Mouse (Mus musculus): ENCODE data around the gene Mgmt. TPM values are rescaled to one million over a fixed set of nuclear protein-coding genes. Genes with fewer than 3 reads are reported as not detected.

Gene Mgmt
- polyA plus RNA-seq, 1 experiment = 0.88 TPM

GRCm38 (mm10) chr7:137138101-137138500 is 243.7 kb downstream of the Mgmt start:
- Histone ChIP-seq H3K27ac (ENCODE audit: control insufficient read depth, insufficient read depth, low read depth, low read length) (no peak overlapping the region), H3K4me1 (ENCODE audit: control insufficient read depth, insufficient read depth, low read length) (no peaks in the 10 kb centered on the region), H3K27me3 (ENCODE audit: control insufficient read depth, insufficient read depth, low read length) (no peaks in the 10 kb centered on the region), H3K4me3 (ENCODE audit: control insufficient read depth, low read depth, low read length) (no peak overlapping the region), H3K36me3 (ENCODE audit: control insufficient read depth, insufficient read depth, low read length) (no peaks in the 10 kb centered on the region)
- TF ChIP-seq POLR2A (IDR thresholded peaks at IDR 0.05; ENCODE audit: control insufficient read depth, low read depth, low read length) = no peak
- no peak for TF ChIP-seq CTCF (IDR thresholded peaks at IDR 0.05; ENCODE audit: control insufficient read depth, insufficient read depth, insufficient replicate concordance, low read depth, low read length)

GRCm38 (mm10) chr7:137140321-137140720 is 245.9 kb downstream of the Mgmt start:
- no peaks in the 10 kb centered on the region for H3K27me3 ChIP-seq (ENCODE audit: control insufficient read depth, insufficient read depth, low read length)
- no peaks in the 10 kb centered on the region for H3K4me1 ChIP-seq (ENCODE audit: control insufficient read depth, insufficient read depth, low read length)
- H3K27ac ChIP-seq (ENCODE audit: control insufficient read depth, insufficient read depth, low read depth, low read length) = no peak overlapping the region
- H3K36me3 ChIP-seq (ENCODE audit: control insufficient read depth, insufficient read depth, low read length) = no peaks in the 10 kb centered on the region
- TF ChIP-seq POLR2A (IDR thresholded peaks at IDR 0.05; ENCODE audit: control insufficient read depth, low read depth, low read length) (no peak), CTCF (IDR thresholded peaks at IDR 0.05; ENCODE audit: control insufficient read depth, insufficient read depth, insufficient replicate concordance, low read depth, low read length) (no peak)
- no peak overlapping the region for H3K4me3 ChIP-seq (ENCODE audit: control insufficient read depth, low read depth, low read length)

GRCm38 (mm10) chr7:137141386-137141785 is 247.0 kb downstream of the Mgmt start:
- Histone ChIP-seq H3K36me3 (ENCODE audit: control insufficient read depth, insufficient read depth, low read length) (no peaks in the 10 kb centered on the region), H3K4me3 (ENCODE audit: control insufficient read depth, low read depth, low read length) (no peak overlapping the region), H3K27me3 (ENCODE audit: control insufficient read depth, insufficient read depth, low read length) (no peaks in the 10 kb centered on the region), H3K4me1 (ENCODE audit: control insufficient read depth, insufficient read depth, low read length) (no peaks in the 10 kb centered on the region), H3K27ac (ENCODE audit: control insufficient read depth, insufficient read depth, low read depth, low read length) (no peak overlapping the region)
- TF ChIP-seq POLR2A (IDR thresholded peaks at IDR 0.05; ENCODE audit: control insufficient read depth, low read depth, low read length) = no peak
- TF ChIP-seq CTCF (IDR thresholded peaks at IDR 0.05; ENCODE audit: control insufficient read depth, insufficient read depth, insufficient replicate concordance, low read depth, low read length) = no peak

- Histone ChIP-seq H3K27me3 (ENCODE audit: control insufficient read depth, insufficient read depth, low read length) (no peaks in the 10 kb centered on the region), H3K36me3 (ENCODE audit: control insufficient read depth, insufficient read depth, low read length) (no peaks in the 10 kb centered on the region), H3K27ac (ENCODE audit: control insufficient read depth, insufficient read depth, low read depth, low read length) (no peak overlapping the region), H3K4me3 (ENCODE audit: control insufficient read depth, low read depth, low read length) (no peak overlapping the region), H3K4me1 (ENCODE audit: control insufficient read depth, insufficient read depth, low read length) (no peaks in the 10 kb centered on the region)
- TF ChIP-seq CTCF (IDR thresholded peaks at IDR 0.05; ENCODE audit: control insufficient read depth, insufficient read depth, insufficient replicate concordance, low read depth, low read length) (no peak), POLR2A (IDR thresholded peaks at IDR 0.05; ENCODE audit: control insufficient read depth, low read depth, low read length) (no peak)
These were observed 252.7 kb downstream of the Mgmt start for GRCm38 (mm10) chr7:137147101-137147500.

GRCm38 (mm10) chr7:137151854-137152253 is 257.4 kb downstream of the Mgmt start:
- Histone ChIP-seq H3K27me3 (ENCODE audit: control insufficient read depth, insufficient read depth, low read length) (no peaks in the 10 kb centered on the region), H3K4me1 (ENCODE audit: control insufficient read depth, insufficient read depth, low read length) (no peaks in the 10 kb centered on the region), H3K4me3 (ENCODE audit: control insufficient read depth, low read depth, low read length) (no peak overlapping the region), H3K36me3 (ENCODE audit: control insufficient read depth, insufficient read depth, low read length) (no peaks in the 10 kb centered on the region), H3K27ac (ENCODE audit: control insufficient read depth, insufficient read depth, low read depth, low read length) (no peak overlapping the region)
- TF ChIP-seq POLR2A (IDR thresholded peaks at IDR 0.05; ENCODE audit: control insufficient read depth, low read depth, low read length) (no peak), CTCF (IDR thresholded peaks at IDR 0.05; ENCODE audit: control insufficient read depth, insufficient read depth, insufficient replicate concordance, low read depth, low read length) (no peak)

- Histone ChIP-seq H3K36me3 (ENCODE audit: control insufficient read depth, insufficient read depth, low read length) (no peaks in the 10 kb centered on the region), H3K27me3 (ENCODE audit: control insufficient read depth, insufficient read depth, low read length) (no peaks in the 10 kb centered on the region), H3K4me3 (ENCODE audit: control insufficient read depth, low read depth, low read length) (no peak overlapping the region), H3K27ac (ENCODE audit: control insufficient read depth, insufficient read depth, low read depth, low read length) (no peak overlapping the region), H3K4me1 (ENCODE audit: control insufficient read depth, insufficient read depth, low read length) (no peaks in the 10 kb centered on the region)
- no peak for TF ChIP-seq CTCF (IDR thresholded peaks at IDR 0.05; ENCODE audit: control insufficient read depth, insufficient read depth, insufficient replicate concordance, low read depth, low read length)
These were observed 260.2 kb downstream of the Mgmt start for GRCm38 (mm10) chr7:137154623-137155022.

GRCm38 (mm10) chr7:137159086-137159485 is 264.7 kb downstream of the Mgmt start:
- H3K27ac ChIP-seq (ENCODE audit: control insufficient read depth, insufficient read depth, low read depth, low read length) = no peak overlapping the region
- TF ChIP-seq CTCF (IDR thresholded peaks at IDR 0.05; ENCODE audit: control insufficient read depth, insufficient read depth, insufficient replicate concordance, low read depth, low read length) (no peak), POLR2A (IDR thresholded peaks at IDR 0.05; ENCODE audit: control insufficient read depth, low read depth, low read length) (no peak)
- H3K27me3 ChIP-seq (ENCODE audit: control insufficient read depth, insufficient read depth, low read length) = no peaks in the 10 kb centered on the region

GRCm38 (mm10) chr7:137172278-137172677 is 277.9 kb downstream of the Mgmt start:
- TF ChIP-seq CTCF (IDR thresholded peaks at IDR 0.05; ENCODE audit: control insufficient read depth, insufficient read depth, insufficient replicate concordance, low read depth, low read length) = no peak
- TF ChIP-seq POLR2A (IDR thresholded peaks at IDR 0.05; ENCODE audit: control insufficient read depth, low read depth, low read length) = no peak

More at GRCm38 (mm10) chr7:137159086-137159485, 264.7 kb downstream of the Mgmt start:
- H3K4me3 ChIP-seq (ENCODE audit: control insufficient read depth, low read depth, low read length) = no peak overlapping the region
- H3K4me1 ChIP-seq (ENCODE audit: control insufficient read depth, insufficient read depth, low read length) = no peaks in the 10 kb centered on the region
- H3K36me3 ChIP-seq (ENCODE audit: control insufficient read depth, insufficient read depth, low read length) = no peaks in the 10 kb centered on the region

More at GRCm38 (mm10) chr7:137172278-137172677, 277.9 kb downstream of the Mgmt start:
- Histone ChIP-seq H3K4me1 (ENCODE audit: control insufficient read depth, insufficient read depth, low read length) (no peaks in the 10 kb centered on the region), H3K36me3 (ENCODE audit: control insufficient read depth, insufficient read depth, low read length) (no peaks in the 10 kb centered on the region), H3K27ac (ENCODE audit: control insufficient read depth, insufficient read depth, low read depth, low read length) (no peak overlapping the region), H3K27me3 (ENCODE audit: control insufficient read depth, insufficient read depth, low read length) (no peaks in the 10 kb centered on the region), H3K4me3 (ENCODE audit: control insufficient read depth, low read depth, low read length) (no peak overlapping the region)

All from testis, adult 2 months (tissue).